Mouse (Mus musculus) midbrain, embryonic 11.5 days (tissue): ENCODE data around the gene Zfp870. TPM values are rescaled to one million over a fixed set of nuclear protein-coding genes. Genes with fewer than 3 reads are reported as not detected.

Experiments used
- ATAC-seq: fragments of 200-750 bp; cut with Nextera tagmentation; 2 replicates; pipeline ENCODE4 v1.8.0; 2017; ENCODE audit warnings: moderate TSS enrichment, moderate library complexity; ENCODE audit not compliant: low FRiP score
- DNase-seq: peaks from one replicate; pipeline ENCODE4 v3.0.0; 2015; ENCODE audit warnings: low spot score; ENCODE audit errors: missing footprints
- H3K27ac ChIP-seq: fragments of 300-500 bp; sonication (generic); 2 replicates; pipeline ENCODE4 v1.5.1; 2014; ENCODE audit warnings: low read depth, low read length
- H3K27me3 ChIP-seq: fragments of 300-500 bp; sonication (generic); 2 replicates; pipeline ENCODE4 v1.6.1; 2014; ENCODE audit warnings: mild to moderate bottlenecking, low read length, moderate library complexity, mixed read lengths; ENCODE audit not compliant: control insufficient read depth, insufficient read depth
- H3K36me3 ChIP-seq: fragments of 300-500 bp; sonication (generic); 2 replicates; pipeline ENCODE4 v1.6.1; 2014; ENCODE audit warnings: mild to moderate bottlenecking, low read length, moderate library complexity, mixed read lengths; ENCODE audit not compliant: control insufficient read depth, insufficient read depth
- H3K4me1 ChIP-seq: fragments of 300-500 bp; sonication (generic); 2 replicates; pipeline ENCODE4 v1.6.1; 2014; ENCODE audit warnings: low read length; ENCODE audit not compliant: control insufficient read depth, insufficient read depth
- H3K4me2 ChIP-seq: fragments of 300-500 bp; sonication (generic); 2 replicates; pipeline ENCODE4 v1.6.1; 2014; ENCODE audit warnings: mild to moderate bottlenecking, moderate library complexity
- H3K4me3 ChIP-seq: fragments of 300-500 bp; sonication (generic); 2 replicates; pipeline ENCODE4 v1.5.1; 2014; ENCODE audit warnings: low read depth, low read length
- H3K9ac ChIP-seq: fragments of 300-500 bp; sonication (generic); 2 replicates; pipeline ENCODE4 v1.6.1; 2014; ENCODE audit warnings: low read length
- H3K9me3 ChIP-seq: fragments of 300-500 bp; sonication (generic); 2 replicates; pipeline ENCODE4 v1.6.1; 2016; ENCODE audit warnings: low read length; ENCODE audit not compliant: control insufficient read depth
- WGBS: fragments of 180-500 bp; shearing (Covaris S2); extraction: QIAGEN DNeasy Blood & Tissue Kit; methylation state at CpG from one replicate; pipeline ENCODE4 v1.1.7; 2014; 5-methylcytosine and 5-hydroxymethylcytosine counted together
- polyA plus RNA-seq: library from polyadenylated mRNA; unstranded; fragments of >200 nt; fragmentation: Nextera tagmentation; extraction: Ambion mirVana; gene quantifications from 2 replicates; pipeline ENCODE4 v1.2.1, GENCODE M21; 2014

Gene Zfp870
- polyA plus RNA-seq, 1 experiment from 2014 or later: 11.0 TPM

DNA sequence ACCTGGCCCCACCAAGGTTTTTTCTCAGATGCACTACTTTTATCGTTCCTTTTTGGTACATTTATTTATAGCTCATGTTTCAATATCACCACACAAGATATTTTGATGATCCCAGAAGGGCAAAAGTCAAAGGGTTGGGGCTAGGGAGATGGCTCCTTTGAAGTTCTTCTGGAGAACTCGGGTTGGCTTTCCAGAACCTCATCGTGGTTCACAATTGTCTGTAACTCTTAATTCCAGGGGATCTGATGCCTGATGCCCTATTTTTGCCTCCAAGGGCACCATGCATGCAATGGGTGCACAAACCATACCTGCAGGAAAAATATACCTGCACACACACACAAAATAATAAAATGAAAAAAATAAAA is 61.0 kb downstream of the Zfp870 start:
- Histone ChIP-seq H3K27ac (no peak overlapping the region), H3K4me3 (peak overlapping the region; percentile 76), H3K36me3 (peaks cover 4% of the 10 kb centered on the region; the same call in 1 of the 2 replicates), H3K4me2 (peak overlapping the region; percentile 64), H3K4me1 (peaks cover 10% of the 10 kb centered on the region), H3K9me3 (no peaks in the 10 kb centered on the region), H3K9ac (peak overlapping the region; percentile 25; the same call in 1 of the 2 replicates), H3K27me3 (no peaks in the 10 kb centered on the region)
- 29% methylated on average over 3 of the region's 3 CpGs for WGBS
- ATAC-seq (peak; percentile 47), DNase-seq (no peak)

- H3K4me1 ChIP-seq: peaks cover 10% of the 10 kb centered on the region
- H3K27me3 ChIP-seq: no peaks in the 10 kb centered on the region
- peaks cover 5% of the 10 kb centered on the region; the same call in 1 of the 2 replicates for H3K36me3 ChIP-seq
- ATAC-seq: peak; percentile 99
- peak within 1 kb of the TSS; percentile 90 for H3K9ac ChIP-seq
- no peaks in the 10 kb centered on the region for H3K9me3 ChIP-seq
- peak within 1 kb of the TSS; percentile 76 for H3K4me3 ChIP-seq
- peak within 1 kb of the TSS; percentile 36; the same call in 1 of the 2 replicates for H3K27ac ChIP-seq
- H3K4me2 ChIP-seq: peak within 1 kb of the TSS; percentile 64
- WGBS: 2% methylated on average over 35 of the region's 35 CpGs
- DNase-seq: peak; percentile 97
These were observed 61.7 kb downstream of the Zfp870 start, which contains the start of gene Zfp799 for GRCm38 (mm10) chr17:32829540-32830417. Gene Zfp799, minus strand, starts transcription at chr17:32830261.

Other genes starting within 250 kb of the Zfp870 start
- not detected in 2 replicates for gene Cyp4f40, start 232.7 kb downstream of the Zfp870 start, polyA plus RNA-seq
- gene Cyp4f15, start 206.0 kb downstream of the Zfp870 start, polyA plus RNA-seq: 0.46 and 1.0 TPM in 2 replicates
- gene Zfp871, start 103.4 kb downstream of the Zfp870 start, polyA plus RNA-seq: 32.0 and 33.8 TPM in 2 replicates
- gene Zfp811, start 81.7 kb downstream of the Zfp870 start, polyA plus RNA-seq: 38.1 and 42.0 TPM in 2 replicates
- 18.6 and 19.3 TPM in 2 replicates for gene Zfp799, start 61.4 kb downstream of the Zfp870 start, polyA plus RNA-seq
- not detected in 2 replicates for gene Cyp4f14, start 25.7 kb upstream of the Zfp870 start, polyA plus RNA-seq
- 2.0 and 2.2 TPM in 2 replicates for gene Cyp4f13, start 55.8 kb upstream of the Zfp870 start, polyA plus RNA-seq
- gene Zfp472, start 74.2 kb upstream of the Zfp870 start, polyA plus RNA-seq: 14.4 and 15.6 TPM in 2 replicates
- 19.2 and 19.3 TPM in 2 replicates for gene Zfp952, start 101.5 kb upstream of the Zfp870 start, polyA plus RNA-seq
- gene Zfp763, start 141.8 kb upstream of the Zfp870 start, polyA plus RNA-seq: 22.8 and 25.4 TPM in 2 replicates
- gene 4921501E09Rik, start 176.4 kb upstream of the Zfp870 start, polyA plus RNA-seq: not detected in 2 replicates
- 10.7 and 14.1 TPM in 2 replicates for gene Zfp563, start 197.7 kb upstream of the Zfp870 start, polyA plus RNA-seq
- not detected in 2 replicates for gene Morc2b, start 248.0 kb upstream of the Zfp870 start, polyA plus RNA-seq